Mouse (Mus musculus) stomach, embryonic 16.5 days (tissue): ENCODE measurements around the gene Fam131a. TPM values are rescaled to one million over a fixed set of nuclear protein-coding genes. Genes with fewer than 3 reads are reported as not detected.
"Not testable (repeated sequence)": the region's sequence is repeated elsewhere in the genome, so short reads cannot be mapped to it uniquely, and the experiment has no call there.

ENCODE experiments used
- ATAC-seq: fragments of 200-750 bp; cut with Nextera tagmentation; 2 replicates; pipeline ENCODE4 v1.8.0; 2017; ENCODE audit warnings: moderate number of reproducible peaks, moderate TSS enrichment; ENCODE audit not compliant: insufficient read depth, low FRiP score
- H3K27ac ChIP-seq: fragments of 300-500 bp; sonication (generic); 2 replicates; pipeline ENCODE4 v1.5.1; 2014; ENCODE audit warnings: low read length
- H3K27me3 ChIP-seq: fragments of 300-500 bp; sonication (generic); 2 replicates; pipeline ENCODE4 v1.6.1; 2014; ENCODE audit warnings: low read length, control low read depth, mixed read lengths; ENCODE audit not compliant: control insufficient read depth, insufficient read depth
- H3K36me3 ChIP-seq: fragments of 300-500 bp; sonication (generic); 2 replicates; pipeline ENCODE4 v1.6.1; 2014; ENCODE audit warnings: low read length; ENCODE audit not compliant: control insufficient read depth, insufficient read depth
- H3K4me1 ChIP-seq: fragments of 300-500 bp; sonication (generic); 2 replicates; pipeline ENCODE4 v1.6.1; 2014; ENCODE audit warnings: low read length, control low read depth, mixed read lengths; ENCODE audit not compliant: control insufficient read depth, insufficient read depth
- H3K4me2 ChIP-seq: fragments of 300-500 bp; sonication (generic); 2 replicates; pipeline ENCODE4 v1.6.1; 2014; ENCODE audit warnings: low read depth, low read length, mixed read lengths
- H3K4me3 ChIP-seq: fragments of 300-500 bp; sonication (generic); replicated peaks from 2 replicates; pipeline ENCODE4 v1.5.1; 2014; ENCODE audit warnings: mild to moderate bottlenecking, low read length
- H3K9ac ChIP-seq: fragments of 300-500 bp; sonication (generic); 2 replicates; pipeline ENCODE4 v1.6.1; 2014; ENCODE audit warnings: low read length
- H3K9me3 ChIP-seq: fragments of 300-500 bp; sonication (generic); replicated peaks from 2 replicates; pipeline ENCODE4 v1.6.1; 2016; ENCODE audit warnings: low read length, control low read depth; ENCODE audit not compliant: control insufficient read depth
- WGBS: fragments of 180-500 bp; shearing (Covaris S2); extraction: QIAGEN DNeasy Blood & Tissue Kit; methylation state at CpG from one replicate; pipeline ENCODE4 v1.1.7; 2014; 5-methylcytosine and 5-hydroxymethylcytosine counted together
- polyA plus RNA-seq: library from polyadenylated mRNA; unstranded; fragments of >200 nt; fragmentation: Nextera tagmentation; extraction: Ambion mirVana; gene quantifications from 2 replicates; pipeline ENCODE4 v1.2.1, GENCODE M21; 2015

Fam131a gene
- 9.7 and 10.3 TPM in 2 replicates for polyA plus RNA-seq

GRCm38 (mm10) chr16:20693111-20693701, at the start of gene Fam131a:
Gene Fam131a, plus strand, starts transcription at chr16:20693241.
- Histone ChIP-seq H3K27ac (peak within 1 kb of the TSS; percentile 87), H3K9ac (peak within 1 kb of the TSS; percentile 81), H3K4me3 (peak within 1 kb of the TSS; percentile 66), H3K9me3 (no peaks in the 10 kb centered on the region), H3K36me3 (peaks cover 10% of the 10 kb centered on the region), H3K4me1 (peaks cover 15% of the 10 kb centered on the region), H3K27me3 (peaks cover 4% of the 10 kb centered on the region; the same call in 1 of the 2 replicates), H3K4me2 (peak within 1 kb of the TSS; percentile 87)
- ATAC-seq = peak; percentile 93
- under 1% methylated on average over 36 of the region's 37 CpGs for WGBS

- Histone ChIP-seq H3K27me3 (no peaks in the 10 kb centered on the region), H3K27ac (no peak overlapping the region), H3K4me1 (no peaks in the 10 kb centered on the region), H3K4me3 (no peak overlapping the region), H3K9ac (no peak overlapping the region), H3K9me3 (no peaks in the 10 kb centered on the region), H3K36me3 (no peaks in the 10 kb centered on the region), H3K4me2 (no peak overlapping the region)
- ATAC-seq = no peak
- WGBS = 78% methylated on average over 7 of the region's 7 CpGs
Measured at GRCm38 (mm10) chr16:20643911-20644310, 49.1 kb upstream of the Fam131a start.

- Histone ChIP-seq H3K4me1 (peaks cover 12% of the 10 kb centered on the region), H3K27ac (peak within 1 kb of the TSS; percentile 81), H3K4me3 (peak within 1 kb of the TSS; percentile 91), H3K36me3 (peaks cover 8% of the 10 kb centered on the region), H3K4me2 (peak within 1 kb of the TSS; percentile 95), H3K9ac (peak within 1 kb of the TSS; percentile 87), H3K9me3 (no peaks in the 10 kb centered on the region), H3K27me3 (no peaks in the 10 kb centered on the region)
- 2% methylated on average over 46 of the region's 46 CpGs for WGBS
- peak; percentile 97 for ATAC-seq
Measured at GRCm38 (mm10) chr16:20651076-20651946, 41.7 kb upstream of the Fam131a start, which contains the start of gene Psmd2. Gene Psmd2, plus strand, starts transcription at chr16:20651652.

- no peak for ATAC-seq
- Histone ChIP-seq H3K36me3 (peaks cover 8% of the 10 kb centered on the region), H3K4me2 (peak overlapping the region; percentile 95), H3K9me3 (no peaks in the 10 kb centered on the region), H3K27me3 (no peaks in the 10 kb centered on the region), H3K4me1 (peaks cover 12% of the 10 kb centered on the region), H3K4me3 (peak overlapping the region; percentile 91), H3K27ac (peak overlapping the region; percentile 26; the same call in 1 of the 2 replicates), H3K9ac (peak overlapping the region; percentile 87)
- 8% methylated on average over 12 of the region's 12 CpGs for WGBS
Measured at GRCm38 (mm10) chr16:20651947-20652310, 41.1 kb upstream of the Fam131a start.

GRCm38 (mm10) chr16:20653315-20653714, 39.7 kb upstream of the Fam131a start:
- Histone ChIP-seq H3K9ac (no peak overlapping the region), H3K36me3 (peaks cover 8% of the 10 kb centered on the region), H3K27me3 (no peaks in the 10 kb centered on the region), H3K4me2 (no peak overlapping the region), H3K4me3 (no peak overlapping the region), H3K4me1 (peaks cover 12% of the 10 kb centered on the region), H3K27ac (no peak overlapping the region), H3K9me3 (no peaks in the 10 kb centered on the region)
- ATAC-seq = no peak
- 51% methylated on average over 2 of the region's 2 CpGs for WGBS

GRCm38 (mm10) chr16:20657661-20658060, 35.4 kb upstream of the Fam131a start:
- Histone ChIP-seq H3K4me1 (peaks cover 6% of the 10 kb centered on the region), H3K27ac (no peak overlapping the region), H3K9me3 (no peaks in the 10 kb centered on the region), H3K27me3 (no peaks in the 10 kb centered on the region), H3K36me3 (peaks cover 33% of the 10 kb centered on the region), H3K4me2 (no peak overlapping the region), H3K4me3 (no peak overlapping the region), H3K9ac (no peak overlapping the region)
- ATAC-seq = no peak
- WGBS = 95% methylated on average over 4 of the region's 4 CpGs

- H3K4me3 ChIP-seq, H3K27me3 ChIP-seq, H3K36me3 ChIP-seq, H3K27ac ChIP-seq, H3K4me2 ChIP-seq, H3K9ac ChIP-seq, H3K9me3 ChIP-seq, ATAC-seq, H3K4me1 ChIP-seq: not testable (repeated sequence)
- 100% methylated on average over 3 of the region's 6 CpGs for WGBS
Measured at GRCm38 (mm10) chr16:20668013-20668412, 25.0 kb upstream of the Fam131a start, which contains the start of gene Eif4g1. Gene Eif4g1, plus strand, starts transcription at chr16:20668313.

GRCm38 (mm10) chr16:20670291-20670690, 22.8 kb upstream of the Fam131a start:
- H3K27ac ChIP-seq = no peak overlapping the region
- H3K36me3 ChIP-seq = peaks cover 5% of the 10 kb centered on the region
- no peak overlapping the region for H3K9ac ChIP-seq
- no peak overlapping the region for H3K4me3 ChIP-seq
- peaks cover 19% of the 10 kb centered on the region for H3K4me1 ChIP-seq
- H3K27me3 ChIP-seq = no peaks in the 10 kb centered on the region
- no peaks in the 10 kb centered on the region for H3K9me3 ChIP-seq
- 79% methylated on average over 3 of the region's 3 CpGs for WGBS
- H3K4me2 ChIP-seq = no peak overlapping the region
- ATAC-seq = no peak

- Histone ChIP-seq H3K27me3 (no peaks in the 10 kb centered on the region), H3K4me1 (peaks cover 23% of the 10 kb centered on the region), H3K9ac (peak overlapping the region; percentile 55), H3K9me3 (no peaks in the 10 kb centered on the region), H3K4me2 (peak overlapping the region; percentile 57), H3K27ac (no peak overlapping the region), H3K36me3 (peaks cover 17% of the 10 kb centered on the region), H3K4me3 (peak overlapping the region; percentile 93)
- no peak for ATAC-seq
- 19% methylated on average over 6 of the region's 6 CpGs for WGBS
Measured at GRCm38 (mm10) chr16:20671886-20672285, 21.2 kb upstream of the Fam131a start.
